Mouse (Mus musculus) MEL (cell line): ENCODE data around the gene Nod1. TPM values are rescaled to one million over a fixed set of nuclear protein-coding genes. Genes with fewer than 3 reads are reported as not detected.

ENCODE experiments used
- DNase-seq: peaks from one replicate; pipeline ENCODE4 v3.0.0; 2011; ENCODE audit warnings: low read depth, low spot score
- H3K27ac ChIP-seq: 2 replicates; pipeline ENCODE4 v1.5.1; 2012; ENCODE audit warnings: low read depth, mild to moderate bottlenecking, control low read depth, low read length, moderate library complexity; ENCODE audit not compliant: control insufficient read depth
- H3K27me3 ChIP-seq, 2 experiments: fragments of 150-350 bp in 1 of 2; sonication (generic) in 1 of 2; 2 replicates each; pipeline ENCODE4 v1.6.1; 2012; ENCODE audit warnings: low read length in 2 of 2, mild to moderate bottlenecking in 2 of 2, improper control_type of control experiment in 1 of 2, moderate library complexity in 1 of 2; ENCODE audit not compliant: insufficient read depth in 2 of 2, control insufficient read depth in 1 of 2
- H3K36me3 ChIP-seq, 2 experiments: 2 replicates each; pipeline ENCODE4 v1.6.1; 2012 to 2014; ENCODE audit warnings: low read length in 2 of 2, improper control_type of control experiment in 1 of 2, inconsistent platforms in 1 of 2, mild to moderate bottlenecking in 1 of 2; ENCODE audit not compliant: insufficient read depth in 2 of 2, control insufficient read depth in 1 of 2
- H3K4me1 ChIP-seq, 2 experiments: fragments of 150-350 bp in 1 of 2; sonication (generic) in 1 of 2; 2 replicates each; pipeline ENCODE4 v1.6.1; 2012; ENCODE audit warnings: low read length in 2 of 2, improper control_type of control experiment in 1 of 2, mild to moderate bottlenecking in 1 of 2; ENCODE audit not compliant: insufficient read depth in 2 of 2, control insufficient read depth in 1 of 2
- H3K4me3 ChIP-seq, 2 experiments: fragments of 150-350 bp in 1 of 2; sonication (generic) in 1 of 2; 2 replicates each; pipeline ENCODE4 v1.5.1; 2012; ENCODE audit warnings: low read depth in 2 of 2, low read length in 2 of 2, mild to moderate bottlenecking in 2 of 2, moderate library complexity in 2 of 2, control low read depth in 1 of 2, improper control_type of control experiment in 1 of 2; ENCODE audit not compliant: control insufficient read depth in 1 of 2, insufficient read depth in 1 of 2
- H3K79me2 ChIP-seq: 2 replicates; pipeline ENCODE4 v1.6.1; 2012; ENCODE audit warnings: mild to moderate bottlenecking, low read length, moderate library complexity; ENCODE audit not compliant: control insufficient read depth, poor library complexity, insufficient read depth
- H3K9ac ChIP-seq: 2 replicates; pipeline ENCODE4 v1.6.1; 2012; ENCODE audit warnings: low read depth, mild to moderate bottlenecking, control low read depth, low read length, moderate library complexity; ENCODE audit not compliant: control insufficient read depth, poor library complexity, severe bottlenecking
- H3K9me3 ChIP-seq: fragments of 150-350 bp; sonication (generic); replicated peaks from 2 replicates; pipeline ENCODE4 v1.6.1; 2012; ENCODE audit warnings: mild to moderate bottlenecking, low read length, improper control_type of control experiment, moderate library complexity; ENCODE audit not compliant: insufficient read depth
- CHD1 ChIP-seq: IDR thresholded peaks from 2 replicates; pipeline ENCODE4 v1.6.1; 2012; ENCODE audit warnings: low read depth, mild to moderate bottlenecking, inconsistent platforms, low read length, improper control_type of control experiment
- CHD2 ChIP-seq: IDR thresholded peaks from 2 replicates; pipeline ENCODE4 v1.6.1; 2011; ENCODE audit warnings: low read length, improper control_type of control experiment
- E2F4 ChIP-seq: IDR thresholded peaks from 2 replicates; pipeline ENCODE4 v1.6.1; 2011; ENCODE audit warnings: low read depth, low read length, improper control_type of control experiment, borderline replicate concordance
- ETS1 ChIP-seq: IDR thresholded peaks from 2 replicates; pipeline ENCODE4 v1.6.1; 2012; ENCODE audit warnings: low read depth, mild to moderate bottlenecking, inconsistent platforms, low read length, improper control_type of control experiment, moderate library complexity
- GATA1 ChIP-seq: IDR thresholded peaks from 2 replicates; pipeline ENCODE4 v1.6.1; 2011; ENCODE audit warnings: low read depth, low read length, improper control_type of control experiment
- HCFC1 ChIP-seq: IDR thresholded peaks from 2 replicates; pipeline ENCODE4 v1.6.1; 2012; ENCODE audit warnings: low read depth, mild to moderate bottlenecking, inconsistent platforms, low read length, improper control_type of control experiment, moderate library complexity
- MXI1 ChIP-seq: IDR thresholded peaks from 2 replicates; pipeline ENCODE4 v1.6.1; 2011; ENCODE audit warnings: mild to moderate bottlenecking, low read depth, low read length, improper control_type of control experiment
- MYC ChIP-seq: IDR thresholded peaks from 2 replicates; pipeline ENCODE4 v1.6.1; 2011; ENCODE audit warnings: low read depth, mild to moderate bottlenecking, low read length, improper control_type of control experiment, moderate library complexity
- NRF1 ChIP-seq: IDR thresholded peaks from 2 replicates; pipeline ENCODE4 v1.6.1; 2014; ENCODE audit warnings: low read depth, mild to moderate bottlenecking, inconsistent platforms, low read length, improper control_type of control experiment, moderate library complexity; ENCODE audit not compliant: poor library complexity, insufficient read depth, severe bottlenecking
- POLR2A ChIP-seq, 2 experiments: IDR thresholded peaks; 2 replicates each; pipeline ENCODE4 v1.6.1; 2011 to 2012; ENCODE audit warnings: low read length in 2 of 2, mild to moderate bottlenecking in 2 of 2, control low read depth in 1 of 2, improper control_type of control experiment in 1 of 2, low read depth in 1 of 2, moderate library complexity in 1 of 2; ENCODE audit not compliant: control insufficient read depth in 1 of 2, insufficient read depth in 1 of 2, poor library complexity in 1 of 2
- SMC3 ChIP-seq: IDR thresholded peaks from 2 replicates; pipeline ENCODE4 v1.6.1; 2011; ENCODE audit warnings: low read depth, low read length, improper control_type of control experiment
- TBP ChIP-seq: IDR thresholded peaks from 2 replicates; pipeline ENCODE4 v1.8.0; 2011; ENCODE audit warnings: low read depth, low read length, improper control_type of control experiment
- TCF12 ChIP-seq: IDR thresholded peaks from 2 replicates; pipeline ENCODE4 v1.6.1; 2014; ENCODE audit warnings: low read depth, mild to moderate bottlenecking, inconsistent platforms, low read length, improper control_type of control experiment, moderate library complexity
- USF1 ChIP-seq: IDR thresholded peaks from 2 replicates; pipeline ENCODE4 v1.6.1; 2014; ENCODE audit warnings: low read depth, mild to moderate bottlenecking, inconsistent platforms, low read length, improper control_type of control experiment, moderate library complexity
- ZMIZ1 ChIP-seq: IDR thresholded peaks from 2 replicates; pipeline ENCODE4 v1.6.1; 2012; ENCODE audit warnings: low read depth, mild to moderate bottlenecking, inconsistent platforms, low read length, improper control_type of control experiment, moderate library complexity
- polyA plus RNA-seq, 2 experiments: library from polyadenylated mRNA; stranded (reverse) in 1 of 2; unstranded in 1 of 2; fragments of >175 nt in 1 of 2; fragments of >200 nt in 1 of 2; gene quantifications; 2 replicates each; pipeline versions ENCODE4 v1.2.1 to v1.2.4; 2012; ENCODE audit warnings: low replicate concordance in 2 of 2, low read depth in 1 of 2; ENCODE audit not compliant: insufficient read length in 2 of 2, insufficient read depth in 1 of 2, missing spikeins in 1 of 2
- total RNA-seq: library from RNA; depleted of rRNA; stranded (reverse); fragments of 300-350 nt; gene quantifications from 2 replicates; pipeline ENCODE4 v1.2.3, GENCODE M21; 2012

The Nod1 gene
- total and polyA plus RNA-seq, 3 experiments: 0.12 to 0.21 TPM; not detected in 1

- no peaks in the 10 kb centered on the region for H3K4me1 ChIP-seq
- H3K27me3 ChIP-seq: peaks cover 9 to 12% of the 10 kb centered on the region in 2 experiments
- H3K36me3 ChIP-seq: no peaks in the 10 kb centered on the region
- no peak for DNase-seq
- H3K4me3 ChIP-seq: no peak overlapping the region
- no peaks in the 10 kb centered on the region for H3K9me3 ChIP-seq
- no peak overlapping the region for H3K27ac ChIP-seq
- TF ChIP-seq E2F4: no peak
- no peak for TF ChIP-seq MXI1
- no peak for TF ChIP-seq MYC
- no peak for TF ChIP-seq SMC3
- no peak for TF ChIP-seq USF1
- TF ChIP-seq CHD2: no peak
- H3K9ac ChIP-seq: no peak overlapping the region
- H3K79me2 ChIP-seq: no peaks in the 10 kb centered on the region
Measured at GRCm38 (mm10) chr6:55008401-55008800, 36.0 kb upstream of the Nod1 start.

DNA sequence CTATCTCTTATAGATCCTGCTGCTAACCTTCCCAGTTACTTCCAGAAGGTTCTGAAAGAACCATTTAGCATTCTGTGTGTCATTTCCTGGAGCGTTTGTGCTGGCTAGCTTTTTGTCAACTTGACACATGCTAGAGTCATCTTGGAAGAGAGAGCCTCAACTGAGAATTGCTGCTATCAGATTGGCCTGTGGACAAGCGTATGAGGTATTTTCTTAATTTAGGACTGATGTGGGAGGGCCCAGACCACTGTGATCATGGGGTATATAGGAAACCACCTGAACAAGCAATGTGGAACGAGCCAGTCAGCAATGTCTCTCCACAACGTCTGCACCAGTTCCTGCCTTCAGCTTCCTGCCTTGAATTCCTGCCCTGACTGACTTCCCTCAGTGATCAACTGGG, 31.1 kb upstream of the Nod1 start:
- H3K4me1 ChIP-seq: no peaks in the 10 kb centered on the region
- no peak overlapping the region for H3K9ac ChIP-seq
- H3K36me3 ChIP-seq: no peaks in the 10 kb centered on the region
- TF ChIP-seq CHD1: no peak
- no peak for TF ChIP-seq TCF12
- no peak for TF ChIP-seq TBP
- no peak for TF ChIP-seq ETS1
- TF ChIP-seq MXI1: no peak
- no peak for TF ChIP-seq E2F4
- no peak for TF ChIP-seq ZMIZ1
- no peak for TF ChIP-seq HCFC1
- no peak for TF ChIP-seq SMC3
- no peak for TF ChIP-seq POLR2A (IDR thresholded peaks at IDR 0.05; ENCODE audit: control insufficient read depth in 1 of 2, insufficient read depth in 1 of 2, low read depth in 1 of 2, low read length in 2 of 2, poor library complexity in 1 of 2)
- H3K9me3 ChIP-seq: no peaks in the 10 kb centered on the region
- H3K4me3 ChIP-seq: no peak overlapping the region
- H3K27ac ChIP-seq: no peak overlapping the region
- DNase-seq: no peak
- peaks cover 12 to 15% of the 10 kb centered on the region in 2 experiments for H3K27me3 ChIP-seq
- no peaks in the 10 kb centered on the region for H3K79me2 ChIP-seq

DNA sequence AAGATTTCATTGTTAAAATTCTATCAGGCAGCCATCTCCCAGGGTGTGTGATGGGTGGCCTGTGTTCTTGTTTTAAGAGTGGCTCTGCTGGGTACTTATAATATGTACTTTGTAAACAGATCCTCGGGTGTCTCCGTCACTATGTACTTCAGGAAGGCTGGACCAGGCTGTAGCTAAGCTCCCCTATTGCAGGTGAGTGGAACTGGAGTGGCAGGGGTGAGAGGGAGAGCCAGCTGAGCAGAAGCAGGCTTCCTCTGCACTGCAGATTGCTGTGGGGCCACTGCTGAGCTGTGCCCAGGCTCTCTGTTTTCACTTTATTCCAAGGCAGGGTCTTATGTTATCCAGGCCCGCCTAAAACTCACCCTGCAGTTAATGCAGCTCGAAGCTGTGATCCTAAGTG, 30.0 kb upstream of the Nod1 start:
- H3K9ac ChIP-seq: no peak overlapping the region
- H3K9me3 ChIP-seq: no peaks in the 10 kb centered on the region
- H3K79me2 ChIP-seq: no peaks in the 10 kb centered on the region
- TF ChIP-seq GATA1 (no peak), NRF1 (no peak)
- no peak for DNase-seq
- H3K36me3 ChIP-seq: no peaks in the 10 kb centered on the region
- H3K4me1 ChIP-seq: no peaks in the 10 kb centered on the region
- peaks cover 12 to 15% of the 10 kb centered on the region in 2 experiments for H3K27me3 ChIP-seq
- no peak overlapping the region for H3K4me3 ChIP-seq
- no peak overlapping the region for H3K27ac ChIP-seq
